Mouse (Mus musculus) CD4-positive, CD25-positive, alpha-beta regulatory T cell, adult 4 months (primary cell): Measurements from ENCODE around the gene Abcd4. TPM values are rescaled to one million over a fixed set of nuclear protein-coding genes. Genes with fewer than 3 reads are reported as not detected.
A peak's percentile ranks its signal among the peaks of the same experiment; 100 is the strongest.

Source experiments
- ATAC-seq: one replicate; pipeline ENCODE4 v1.8.0; 2017
- polyA plus RNA-seq, 2 experiments: library from polyadenylated mRNA; unstranded; fragments of 100-300 nt; shearing (Covaris generic); gene quantifications; one replicate each; pipeline ENCODE4 v1.2.1; 2017

Abcd4 gene
- 10 to 100 TPM; 11.4 to 25.4 TPM for polyA plus RNA-seq

- peak; percentile 100 for ATAC-seq
Measured at GRCm38 (mm10) chr12:84616977-84617630, at the start of gene Abcd4. TSS of gene Abcd4 (minus strand) at chr12:84617413.

GRCm38 (mm10) chr12:84653912-84654311 is 36.7 kb upstream of the Abcd4 start:
- ATAC-seq, result no peak

GRCm38 (mm10) chr12:84650234-84650633 is 33.0 kb upstream of the Abcd4 start:
- ATAC-seq, result no peak

GRCm38 (mm10) chr12:84640654-84641053 is 23.4 kb upstream of the Abcd4 start, which contains the start of gene Vrtn:
TSS of gene Vrtn (plus strand) at chr12:84641019.
- ATAC-seq, result no peak

- ATAC-seq, result no peak
Measured at GRCm38 (mm10) chr12:84640253-84640652, 23.0 kb upstream of the Abcd4 start.

GRCm38 (mm10) chr12:84631867-84632266 is 14.7 kb upstream of the Abcd4 start:
- no peak for ATAC-seq

GRCm38 (mm10) chr12:84625116-84625515 is 7.9 kb upstream of the Abcd4 start:
- ATAC-seq, result no peak

- no peak for ATAC-seq
Measured at GRCm38 (mm10) chr12:84624601-84625000, 7.4 kb upstream of the Abcd4 start.

GRCm38 (mm10) chr12:84620975-84621374 is 3.8 kb upstream of the Abcd4 start:
- no peak for ATAC-seq

GRCm38 (mm10) chr12:84617663-84618062 is 450 bp upstream of the Abcd4 start:
- peak; percentile 40 for ATAC-seq

- ATAC-seq, result no peak
Measured at GRCm38 (mm10) chr12:84614524-84614923, 2.7 kb downstream of the Abcd4 start.

GRCm38 (mm10) chr12:84614001-84614400 is 3.2 kb downstream of the Abcd4 start:
- no peak for ATAC-seq

GRCm38 (mm10) chr12:84612518-84612917 is 4.7 kb downstream of the Abcd4 start:
- no peak for ATAC-seq

- no peak for ATAC-seq
Measured at GRCm38 (mm10) chr12:84611718-84612117, 5.5 kb downstream of the Abcd4 start.

- ATAC-seq, result no peak
Measured at GRCm38 (mm10) chr12:84605860-84606259, 11.4 kb downstream of the Abcd4 start.

- ATAC-seq, result no peak
Measured at GRCm38 (mm10) chr12:84604001-84604400, 13.2 kb downstream of the Abcd4 start.

- ATAC-seq, result no peak
Measured at GRCm38 (mm10) chr12:84598324-84598723, 18.9 kb downstream of the Abcd4 start.

GRCm38 (mm10) chr12:84589825-84590761 is 27.1 kb downstream of the Abcd4 start:
- peak; percentile 79 for ATAC-seq

GRCm38 (mm10) chr12:84581285-84581684 is 35.9 kb downstream of the Abcd4 start:
- ATAC-seq, result no peak

- no peak for ATAC-seq
Measured at GRCm38 (mm10) chr12:84578440-84578770, 38.8 kb downstream of the Abcd4 start.

- ATAC-seq, result no peak
Measured at GRCm38 (mm10) chr12:84577768-84578439, 39.3 kb downstream of the Abcd4 start.

- no peak for ATAC-seq
Measured at GRCm38 (mm10) chr12:84573094-84573493, 44.1 kb downstream of the Abcd4 start.

GRCm38 (mm10) chr12:84572341-84572720 is 44.9 kb downstream of the Abcd4 start:
- ATAC-seq, result no peak
